Mouse (Mus musculus) MEL (cell line): ENCODE measurements around the gene Sp2. TPM values are rescaled to one million over a fixed set of nuclear protein-coding genes. Genes with fewer than 3 reads are reported as not detected.

Source experiments
- DNase-seq: peaks from one replicate; pipeline ENCODE4 v3.0.0; 2011; ENCODE audit warnings: low read depth, low spot score
- H3K27ac ChIP-seq: 2 replicates; pipeline ENCODE4 v1.5.1; 2012; ENCODE audit warnings: low read depth, mild to moderate bottlenecking, control low read depth, low read length, moderate library complexity; ENCODE audit not compliant: control insufficient read depth
- H3K27me3 ChIP-seq, 2 experiments: fragments of 150-350 bp in 1 of 2; sonication (generic) in 1 of 2; 2 replicates each; pipeline ENCODE4 v1.6.1; 2012; ENCODE audit warnings: low read length in 2 of 2, mild to moderate bottlenecking in 2 of 2, improper control_type of control experiment in 1 of 2, moderate library complexity in 1 of 2; ENCODE audit not compliant: insufficient read depth in 2 of 2, control insufficient read depth in 1 of 2
- H3K36me3 ChIP-seq, 2 experiments: 2 replicates each; pipeline ENCODE4 v1.6.1; 2012 to 2014; ENCODE audit warnings: low read length in 2 of 2, improper control_type of control experiment in 1 of 2, inconsistent platforms in 1 of 2, mild to moderate bottlenecking in 1 of 2; ENCODE audit not compliant: insufficient read depth in 2 of 2, control insufficient read depth in 1 of 2
- H3K4me1 ChIP-seq, 2 experiments: fragments of 150-350 bp in 1 of 2; sonication (generic) in 1 of 2; 2 replicates each; pipeline ENCODE4 v1.6.1; 2012; ENCODE audit warnings: low read length in 2 of 2, improper control_type of control experiment in 1 of 2, mild to moderate bottlenecking in 1 of 2; ENCODE audit not compliant: insufficient read depth in 2 of 2, control insufficient read depth in 1 of 2
- H3K4me3 ChIP-seq, 2 experiments: fragments of 150-350 bp in 1 of 2; sonication (generic) in 1 of 2; 2 replicates each; pipeline ENCODE4 v1.5.1; 2012; ENCODE audit warnings: low read depth in 2 of 2, low read length in 2 of 2, mild to moderate bottlenecking in 2 of 2, moderate library complexity in 2 of 2, control low read depth in 1 of 2, improper control_type of control experiment in 1 of 2; ENCODE audit not compliant: control insufficient read depth in 1 of 2, insufficient read depth in 1 of 2
- H3K79me2 ChIP-seq: 2 replicates; pipeline ENCODE4 v1.6.1; 2012; ENCODE audit warnings: mild to moderate bottlenecking, low read length, moderate library complexity; ENCODE audit not compliant: control insufficient read depth, poor library complexity, insufficient read depth
- H3K9ac ChIP-seq: 2 replicates; pipeline ENCODE4 v1.6.1; 2012; ENCODE audit warnings: low read depth, mild to moderate bottlenecking, control low read depth, low read length, moderate library complexity; ENCODE audit not compliant: control insufficient read depth, poor library complexity, severe bottlenecking
- H3K9me3 ChIP-seq: fragments of 150-350 bp; sonication (generic); replicated peaks from 2 replicates; pipeline ENCODE4 v1.6.1; 2012; ENCODE audit warnings: mild to moderate bottlenecking, low read length, improper control_type of control experiment, moderate library complexity; ENCODE audit not compliant: insufficient read depth
- BHLHE40 ChIP-seq: IDR thresholded peaks from 2 replicates; pipeline ENCODE4 v1.6.1; 2012; ENCODE audit warnings: low read depth, mild to moderate bottlenecking, inconsistent platforms, low read length, improper control_type of control experiment, borderline replicate concordance
- CHD1 ChIP-seq: IDR thresholded peaks from 2 replicates; pipeline ENCODE4 v1.6.1; 2012; ENCODE audit warnings: low read depth, mild to moderate bottlenecking, inconsistent platforms, low read length, improper control_type of control experiment
- CHD2 ChIP-seq: IDR thresholded peaks from 2 replicates; pipeline ENCODE4 v1.6.1; 2011; ENCODE audit warnings: low read length, improper control_type of control experiment
- GABPA ChIP-seq: IDR thresholded peaks from 2 replicates; pipeline ENCODE4 v1.6.1; 2012; ENCODE audit warnings: low read depth, mild to moderate bottlenecking, inconsistent platforms, low read length, improper control_type of control experiment, moderate library complexity
- MXI1 ChIP-seq: IDR thresholded peaks from 2 replicates; pipeline ENCODE4 v1.6.1; 2011; ENCODE audit warnings: mild to moderate bottlenecking, low read depth, low read length, improper control_type of control experiment
- MYB ChIP-seq: IDR thresholded peaks from 2 replicates; pipeline ENCODE4 v1.6.1; 2011; ENCODE audit warnings: mild to moderate bottlenecking, low read depth, low read length, improper control_type of control experiment
- NELFE ChIP-seq: IDR thresholded peaks from 2 replicates; pipeline ENCODE4 v1.6.1; 2011; ENCODE audit warnings: low read depth, low read length, improper control_type of control experiment
- POLR2A ChIP-seq, 2 experiments: IDR thresholded peaks; 2 replicates each; pipeline ENCODE4 v1.6.1; 2011 to 2012; ENCODE audit warnings: low read length in 2 of 2, mild to moderate bottlenecking in 2 of 2, control low read depth in 1 of 2, improper control_type of control experiment in 1 of 2, low read depth in 1 of 2, moderate library complexity in 1 of 2; ENCODE audit not compliant: control insufficient read depth in 1 of 2, insufficient read depth in 1 of 2, poor library complexity in 1 of 2
- POLR2AphosphoS2 ChIP-seq: IDR thresholded peaks from 2 replicates; pipeline ENCODE4 v1.6.1; 2011; ENCODE audit warnings: low read length, improper control_type of control experiment
- POLR2AphosphoS5 ChIP-seq: IDR thresholded peaks from 2 replicates; pipeline ENCODE4 v1.6.1; 2012; ENCODE audit warnings: low read depth, borderline replicate concordance, mild to moderate bottlenecking, inconsistent platforms, low read length, moderate library complexity, mixed read lengths
- RCOR1 ChIP-seq: IDR thresholded peaks from 2 replicates; pipeline ENCODE4 v1.6.1; 2012; ENCODE audit warnings: low read depth, mild to moderate bottlenecking, inconsistent platforms, low read length, improper control_type of control experiment
- TAL1 ChIP-seq: IDR thresholded peaks from 2 replicates; pipeline ENCODE4 v1.6.1; 2012; ENCODE audit warnings: mild to moderate bottlenecking, inconsistent platforms, low read length, moderate library complexity, mixed read lengths
- USF1 ChIP-seq: IDR thresholded peaks from 2 replicates; pipeline ENCODE4 v1.6.1; 2014; ENCODE audit warnings: low read depth, mild to moderate bottlenecking, inconsistent platforms, low read length, improper control_type of control experiment, moderate library complexity
- ZKSCAN1 ChIP-seq: IDR thresholded peaks from 2 replicates; pipeline ENCODE4 v1.6.1; 2012; ENCODE audit warnings: low read depth, mild to moderate bottlenecking, inconsistent platforms, low read length, improper control_type of control experiment, moderate library complexity
- ZMIZ1 ChIP-seq: IDR thresholded peaks from 2 replicates; pipeline ENCODE4 v1.6.1; 2012; ENCODE audit warnings: low read depth, mild to moderate bottlenecking, inconsistent platforms, low read length, improper control_type of control experiment, moderate library complexity
- ZNF384 ChIP-seq: IDR thresholded peaks from 2 replicates; pipeline ENCODE4 v1.6.1; 2012; ENCODE audit warnings: low read depth, mild to moderate bottlenecking, inconsistent platforms, low read length, improper control_type of control experiment
- polyA plus RNA-seq, 2 experiments: library from polyadenylated mRNA; stranded (reverse) in 1 of 2; unstranded in 1 of 2; fragments of >175 nt in 1 of 2; fragments of >200 nt in 1 of 2; gene quantifications; 2 replicates each; pipeline versions ENCODE4 v1.2.1 to v1.2.4; 2012; ENCODE audit warnings: low replicate concordance in 2 of 2, low read depth in 1 of 2; ENCODE audit not compliant: insufficient read length in 2 of 2, insufficient read depth in 1 of 2, missing spikeins in 1 of 2
- total RNA-seq: library from RNA; depleted of rRNA; stranded (reverse); fragments of 300-350 nt; gene quantifications from 2 replicates; pipeline ENCODE4 v1.2.3, GENCODE M21; 2012

Gene Sp2
- total and polyA plus RNA-seq, 3 experiments, result 1.4 to 20.3 TPM; not detected in 1

GRCm38 (mm10) chr11:96976379-96976687 is 6.4 kb downstream of the Sp2 start:
- Histone ChIP-seq H3K27ac (peak overlapping the region; percentile 70), H3K4me1 (peaks cover 9 to 28% of the 10 kb centered on the region in 2 experiments), H3K9me3 (no peaks in the 10 kb centered on the region), H3K79me2 (peaks cover 34% of the 10 kb centered on the region), H3K9ac (peak overlapping the region; percentile 77), H3K4me3 (peak overlapping the region; percentile 68 to 79), H3K36me3 (peaks cover 0 to 24% of the 10 kb centered on the region in 2 experiments; a peak in 2 of 4 replicates), H3K27me3 (no peaks in the 10 kb centered on the region)
- no peak for TF ChIP-seq MXI1
- 0 out of 2 replicates have a peak, but pooled peaks have one; percentile 15 for TF ChIP-seq ZMIZ1
- DNase-seq, result no peak

- peak overlapping the region in 1 of 2 experiments; percentile 68; a peak in 2 of 4 replicates for H3K4me3 ChIP-seq
- H3K9me3 ChIP-seq, result no peaks in the 10 kb centered on the region
- no peak for TF ChIP-seq CHD1
- no peak for TF ChIP-seq TAL1
- TF ChIP-seq ZKSCAN1, result no peak
- TF ChIP-seq NELFE, result no peak
- TF ChIP-seq MYB, result no peak
- TF ChIP-seq ZNF384, result no peak
- TF ChIP-seq POLR2A (IDR thresholded peaks at IDR 0.05; ENCODE audit: control insufficient read depth in 1 of 2, insufficient read depth in 1 of 2, low read depth in 1 of 2, low read length in 2 of 2, poor library complexity in 1 of 2), result no peak
- no peak for TF ChIP-seq POLR2AphosphoS5
- TF ChIP-seq GABPA, result no peak
- no peak for TF ChIP-seq BHLHE40
- no peak for TF ChIP-seq USF1
- TF ChIP-seq RCOR1, result no peak
- no peak for TF ChIP-seq CHD2
- TF ChIP-seq POLR2AphosphoS2, result no peak
- TF ChIP-seq MXI1, result no peak
- no peaks in the 10 kb centered on the region for H3K27me3 ChIP-seq
- peak overlapping the region; percentile 77 for H3K9ac ChIP-seq
- peaks cover 9 to 28% of the 10 kb centered on the region in 2 experiments for H3K4me1 ChIP-seq
- peak overlapping the region; percentile 70 for H3K27ac ChIP-seq
- H3K36me3 ChIP-seq, result peaks cover 0 to 24% of the 10 kb centered on the region in 2 experiments; a peak in 2 of 4 replicates
- peaks cover 35% of the 10 kb centered on the region for H3K79me2 ChIP-seq
- no peak for DNase-seq
These were observed 7.0 kb downstream of the Sp2 start for GRCm38 (mm10) chr11:96975511-96976378.
